Mouse (Mus musculus): ENCODE measurements at regions not wholly inside any gene's neighbourhood (a gene's known extent, or its start where the extent isn't known, plus 50 kb on each side); places are given as distances from the start of the nearest gene placed in this dataset.
A peak's percentile ranks its signal among the peaks of the same experiment; 100 is the strongest.

DNA sequence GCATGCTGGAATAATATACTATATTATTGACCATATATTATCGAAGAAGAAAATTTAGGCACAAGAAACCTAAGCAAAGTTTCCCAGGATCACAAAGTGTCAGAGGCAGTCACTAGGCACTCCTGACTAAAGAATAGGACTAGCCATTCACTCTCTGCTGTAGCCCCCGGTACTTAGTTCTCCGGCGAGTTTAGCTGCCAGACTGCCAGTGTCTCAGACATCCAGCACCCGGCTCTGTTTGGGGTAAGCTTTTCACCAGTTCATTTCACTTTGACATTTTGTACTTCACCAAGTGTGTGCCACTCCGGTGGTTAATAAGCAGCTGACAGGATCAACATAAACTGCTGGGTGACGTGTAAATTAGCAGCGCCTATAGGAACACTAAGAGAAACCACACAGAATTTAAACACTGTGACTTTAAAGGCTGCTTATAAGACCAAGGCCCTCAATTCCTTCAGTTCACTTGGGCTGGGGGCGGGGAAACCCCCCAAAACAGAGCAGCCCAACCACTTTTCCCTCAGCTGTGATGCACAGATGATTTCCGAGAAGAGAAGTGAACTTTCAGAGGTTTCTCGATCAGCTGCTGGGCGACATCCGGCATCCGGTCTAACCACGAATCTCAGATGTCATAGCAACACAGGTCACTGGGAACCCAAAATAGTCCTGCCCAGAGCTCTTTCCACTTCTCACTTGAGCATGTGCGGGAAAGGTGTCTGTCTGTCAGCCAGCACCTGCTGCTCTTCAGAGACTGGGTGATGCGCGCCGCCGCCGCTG is 234.3 kb downstream of the Gm5426 start:
- peak in 1 of 2 experiments; percentile 4 for DNase-seq (ENCODE audit: low spot score in 2 of 2)

DNA sequence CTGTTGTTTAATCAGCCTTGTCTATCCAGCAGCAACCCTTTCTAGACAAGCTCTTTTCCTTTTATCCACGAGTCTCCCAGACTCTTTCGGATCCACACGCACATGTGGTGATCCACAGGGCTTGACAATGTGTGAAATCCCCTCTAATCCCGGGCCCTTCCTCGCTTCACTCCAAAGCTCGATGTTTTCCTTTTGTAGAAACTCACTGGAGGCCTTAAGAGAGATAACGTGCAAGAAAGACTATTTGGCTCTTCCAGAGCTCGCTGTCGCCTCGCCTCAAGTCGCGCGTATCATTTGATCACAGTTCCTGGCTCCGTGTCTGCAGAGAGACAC is 234.9 kb downstream of the Gm5426 start:
- DNase-seq (ENCODE audit: low spot score in 2 of 2) = no peak

DNA sequence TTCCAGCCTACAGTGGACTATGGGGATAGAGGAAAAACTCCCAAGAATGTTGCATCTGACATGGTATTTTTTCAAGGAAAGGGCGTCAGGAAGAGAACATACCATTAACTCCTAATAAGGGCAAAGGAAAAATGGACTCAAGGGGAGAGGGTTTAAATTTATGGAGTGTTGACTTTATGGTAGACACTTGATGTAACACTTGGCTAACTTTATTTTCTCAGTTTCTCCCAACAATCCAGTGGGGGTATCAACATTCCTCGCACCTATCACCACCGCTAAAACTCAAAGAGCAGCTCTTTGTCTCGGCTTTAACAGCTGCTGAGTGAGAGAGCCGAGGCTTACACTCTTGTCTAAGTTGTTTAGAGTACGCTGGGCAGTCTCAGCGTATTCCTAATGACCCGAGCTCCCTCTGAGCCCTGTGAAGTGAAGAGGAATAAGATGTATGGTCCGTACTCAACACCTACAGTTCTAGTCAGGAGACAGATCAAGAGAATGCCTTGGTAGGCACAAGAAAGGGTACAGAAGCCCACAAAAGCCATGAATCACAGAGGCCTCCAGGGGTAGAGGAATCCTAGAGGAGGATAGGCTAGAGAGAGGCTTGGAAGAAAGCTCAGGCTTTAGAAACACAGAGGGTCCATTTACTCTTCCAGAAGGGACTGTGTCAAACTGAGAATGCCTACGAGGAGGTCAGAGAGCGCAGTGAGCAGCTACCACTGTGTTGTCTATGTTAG is 236.4 kb downstream of the Gm5426 start:
- DNase-seq (ENCODE audit: low spot score in 2 of 2) = no peak

DNA sequence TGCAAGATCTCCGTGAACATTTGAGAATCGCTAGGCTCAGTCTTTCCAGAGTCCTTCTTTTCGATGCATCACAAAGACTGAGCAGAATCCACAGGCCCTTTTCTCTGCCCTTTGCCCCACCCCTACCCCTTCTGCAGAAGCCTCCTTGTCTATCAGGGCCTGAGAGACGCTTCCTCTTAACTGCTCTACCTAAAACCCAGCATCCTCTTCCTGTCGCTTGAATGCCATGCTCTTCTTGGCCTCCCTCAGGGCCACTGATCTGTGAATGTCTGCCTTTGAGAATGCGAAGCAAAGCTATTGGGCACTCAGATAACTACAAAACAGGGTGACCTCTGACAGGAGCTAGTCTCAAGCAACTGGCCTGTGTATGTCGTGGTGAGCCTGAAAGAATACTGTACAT is 237.1 kb downstream of the Gm5426 start:
- no peak for DNase-seq (ENCODE audit: low spot score in 2 of 2)

DNA sequence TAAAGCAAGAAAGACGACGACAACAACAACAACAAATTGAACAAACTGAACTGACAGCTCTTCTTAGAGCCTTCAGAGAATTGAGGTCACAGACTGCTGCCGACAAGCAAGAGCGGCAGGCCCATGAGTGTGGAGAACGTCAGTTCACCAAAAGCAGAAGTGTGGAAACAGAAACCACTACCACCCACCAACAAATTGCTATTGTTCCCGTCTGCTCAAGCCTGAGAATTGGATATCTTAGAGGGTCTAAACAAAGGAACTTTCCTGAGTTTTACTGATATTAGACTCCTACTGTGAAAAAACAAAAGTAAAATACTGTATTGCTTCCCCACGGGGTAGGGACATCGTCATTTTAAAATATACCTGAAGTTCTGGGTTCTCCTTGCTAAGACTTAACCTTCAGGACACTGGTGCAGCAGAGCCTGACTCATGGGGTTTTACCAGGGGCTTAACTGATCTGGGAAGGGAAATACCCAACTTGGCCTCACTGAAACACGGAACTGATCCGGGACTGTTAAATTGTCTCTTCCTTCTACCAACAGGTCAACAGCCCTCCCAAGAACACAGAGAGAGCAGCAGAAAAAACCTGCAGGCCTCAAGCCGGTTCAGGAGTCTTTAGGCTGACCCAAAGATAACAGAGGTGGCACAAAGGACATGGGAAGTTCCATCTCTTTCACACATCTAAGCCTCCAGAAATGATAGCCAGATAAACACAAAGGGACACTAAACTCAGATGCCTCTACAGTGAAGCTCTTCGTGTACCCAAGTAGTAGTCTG is 238.1 kb downstream of the Gm5426 start:
- DNase-seq (ENCODE audit: low spot score in 2 of 2) = no peak

DNA sequence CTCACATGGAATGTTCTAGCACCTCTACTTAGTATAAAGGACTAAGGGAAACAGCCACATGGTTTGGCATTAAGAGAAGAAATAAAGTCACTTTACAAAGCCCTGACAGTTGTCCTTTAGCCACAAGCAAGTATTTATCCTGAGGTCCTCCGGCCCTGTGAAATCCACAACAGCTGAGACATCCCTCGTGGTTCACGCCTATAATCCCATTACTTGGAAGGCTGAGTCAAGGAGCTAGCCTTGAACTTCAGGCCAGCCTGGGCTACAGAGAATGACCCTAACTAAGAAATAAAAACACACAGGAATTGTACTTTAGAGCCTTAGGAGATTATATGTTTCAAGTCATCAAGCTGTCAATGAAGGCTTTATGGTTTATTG is 238.7 kb downstream of the Gm5426 start:
- DNase-seq (ENCODE audit: low spot score in 2 of 2) = no peak

DNA sequence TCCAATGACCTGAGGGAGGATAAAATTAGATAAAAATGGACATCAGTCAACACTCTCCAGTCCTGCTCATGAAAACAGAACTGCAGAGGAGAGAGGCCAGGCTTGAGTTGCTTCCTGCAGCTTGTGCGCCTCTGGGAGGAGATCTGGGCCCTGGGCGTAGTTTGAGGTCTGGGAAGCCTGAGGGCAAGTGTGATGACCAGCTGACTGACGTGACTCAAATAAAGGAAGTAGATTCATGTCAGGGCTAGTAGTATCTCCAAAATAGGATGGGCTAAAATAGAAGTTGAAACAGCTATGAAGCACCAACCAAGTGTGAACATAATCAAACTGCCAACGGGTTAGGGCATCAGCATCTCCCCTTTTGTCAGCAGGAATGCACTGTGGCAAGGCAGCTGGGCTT is 239.3 kb upstream of the Btg1 start:
- DNase-seq (ENCODE audit: low spot score in 2 of 2) = no peak

DNA sequence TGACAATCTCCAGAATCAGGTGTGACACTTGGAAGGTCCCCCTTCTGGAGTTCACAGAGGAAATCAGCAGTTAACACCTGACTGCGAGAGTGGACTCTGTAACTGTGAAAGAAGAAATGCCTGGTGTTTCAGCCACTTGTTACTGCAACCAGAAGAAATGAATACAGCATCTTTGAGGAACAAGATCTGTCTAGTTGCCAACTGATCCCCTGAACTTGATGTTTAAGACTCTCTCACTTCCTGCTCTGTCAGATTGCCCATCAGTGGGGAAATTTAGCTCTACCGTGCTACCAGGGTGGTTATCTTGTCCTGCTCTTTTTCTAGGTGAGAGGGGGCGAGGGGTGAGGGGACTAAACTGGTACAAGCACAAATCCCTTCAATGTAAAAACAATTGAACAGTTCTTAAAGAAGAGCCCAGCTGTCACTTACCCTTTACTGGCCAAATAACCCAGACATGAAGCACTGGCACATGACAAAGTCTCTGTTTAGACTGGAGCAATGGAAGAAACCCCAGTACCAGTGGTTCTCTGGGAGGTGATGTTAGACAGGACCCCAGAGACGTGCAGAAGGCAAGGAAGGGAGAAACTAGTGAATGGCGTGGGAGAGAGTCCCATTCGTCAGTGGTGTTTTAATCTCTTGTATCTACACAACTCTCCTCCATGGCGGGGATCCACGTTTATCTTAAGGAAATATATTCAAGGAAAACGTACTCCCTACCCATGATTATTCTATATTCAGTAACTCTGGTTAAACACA is 237.6 kb upstream of the Btg1 start:
- DNase-seq (ENCODE audit: low spot score in 2 of 2) = no peak

DNA sequence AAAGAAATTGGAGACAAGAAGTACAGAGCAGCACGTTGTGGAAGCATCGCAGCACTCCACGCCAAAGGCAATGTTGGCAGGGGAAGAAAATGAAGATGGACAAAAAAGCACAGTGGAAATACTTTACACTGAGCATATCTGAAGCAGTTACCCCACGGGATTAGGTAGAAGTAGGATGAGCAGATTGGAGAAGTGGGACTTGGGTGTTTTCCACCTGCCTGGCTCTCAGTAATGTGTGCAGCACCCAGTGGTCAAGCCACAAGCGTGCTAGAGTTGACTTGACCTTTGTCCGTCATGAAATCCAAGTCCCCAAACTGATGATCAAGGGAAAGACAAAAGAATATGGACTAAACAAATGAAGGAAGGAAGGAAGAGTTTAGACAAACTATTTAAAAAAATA is 235.1 kb upstream of the Btg1 start:
- DNase-seq (ENCODE audit: low spot score in 2 of 2) = no peak

DNA sequence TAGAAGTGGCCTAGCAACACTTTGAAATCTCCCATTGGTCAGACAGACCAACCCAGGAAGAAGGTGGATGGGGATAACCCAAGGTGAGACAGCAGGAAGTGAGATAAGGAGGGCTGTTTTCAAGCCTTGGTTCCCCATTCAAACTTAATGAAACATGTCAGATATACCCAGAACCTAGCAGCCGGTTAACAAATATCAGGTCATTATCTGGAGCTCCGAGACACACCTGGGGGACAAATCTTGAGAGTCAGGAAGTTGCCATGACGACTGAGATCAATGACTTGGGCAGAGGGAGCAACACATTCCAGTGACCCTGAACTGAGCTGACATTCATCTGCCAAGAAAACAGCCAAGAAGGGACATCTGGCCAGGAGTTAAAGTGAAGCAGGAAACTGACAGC is 225.1 kb upstream of the Btg1 start:
- DNase-seq (ENCODE audit: low spot score in 2 of 2) = no peak

DNA sequence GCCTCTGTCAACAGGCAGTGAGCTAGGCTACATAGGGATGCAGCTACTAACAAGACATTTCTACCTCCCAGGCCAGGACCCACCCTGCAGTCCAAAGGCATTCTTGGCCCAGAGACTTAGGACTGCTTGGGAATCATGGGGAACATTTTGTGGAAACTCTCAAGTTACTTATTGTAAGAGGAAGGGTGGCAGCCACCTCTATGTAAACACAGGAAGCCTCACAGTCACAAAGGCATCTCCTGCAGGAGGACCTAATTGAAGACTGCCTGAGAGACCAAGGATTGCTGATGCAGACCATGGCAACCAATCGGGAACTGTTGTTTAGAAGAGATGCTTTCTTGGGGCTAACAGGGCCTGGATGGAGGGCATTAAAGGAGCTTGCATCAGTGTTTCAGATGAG is 224.0 kb upstream of the Btg1 start:
- no peak for DNase-seq (ENCODE audit: low spot score in 2 of 2)

DNA sequence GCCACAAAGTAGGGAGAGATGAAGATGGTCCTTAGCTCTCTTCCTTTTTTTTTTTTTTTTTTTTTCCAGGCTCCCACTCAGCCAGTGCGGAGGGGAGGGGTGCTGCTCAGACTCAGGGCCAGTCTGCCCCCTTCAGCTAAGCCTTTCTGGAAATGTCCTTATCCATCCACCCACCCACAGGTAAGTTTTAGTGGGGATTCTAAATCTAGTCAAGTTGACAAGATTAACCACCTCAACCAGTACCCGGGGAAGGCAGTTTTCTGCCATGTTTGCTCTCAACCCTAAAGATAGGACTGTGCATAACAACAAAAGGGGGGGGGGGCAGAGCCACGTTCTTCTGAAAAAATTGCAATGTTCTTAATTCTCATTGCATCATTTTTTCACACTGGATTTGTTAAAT is 222.6 kb upstream of the Btg1 start:
- DNase-seq (ENCODE audit: low spot score in 2 of 2) = no peak

DNA sequence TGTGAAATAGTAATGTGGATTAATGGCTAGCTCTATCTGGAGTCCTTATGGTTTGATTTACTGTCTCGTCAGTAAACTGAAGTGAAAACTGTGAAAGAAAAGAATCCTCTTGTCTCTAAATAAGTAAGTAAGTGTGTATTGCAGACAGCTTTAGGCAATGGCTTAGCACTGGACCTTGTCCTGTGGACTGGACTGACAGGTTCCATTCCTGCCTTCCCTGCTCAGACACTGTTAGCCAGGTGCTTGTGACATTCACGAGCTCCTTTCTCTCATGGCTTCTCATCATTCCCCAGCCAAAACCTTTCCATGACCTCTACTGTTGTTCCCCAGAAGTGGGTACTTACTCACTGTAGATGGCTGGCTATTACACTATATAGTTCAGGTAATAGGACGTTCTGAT is 221.8 kb upstream of the Btg1 start:
- no peak for DNase-seq (ENCODE audit: low spot score in 2 of 2)

DNA sequence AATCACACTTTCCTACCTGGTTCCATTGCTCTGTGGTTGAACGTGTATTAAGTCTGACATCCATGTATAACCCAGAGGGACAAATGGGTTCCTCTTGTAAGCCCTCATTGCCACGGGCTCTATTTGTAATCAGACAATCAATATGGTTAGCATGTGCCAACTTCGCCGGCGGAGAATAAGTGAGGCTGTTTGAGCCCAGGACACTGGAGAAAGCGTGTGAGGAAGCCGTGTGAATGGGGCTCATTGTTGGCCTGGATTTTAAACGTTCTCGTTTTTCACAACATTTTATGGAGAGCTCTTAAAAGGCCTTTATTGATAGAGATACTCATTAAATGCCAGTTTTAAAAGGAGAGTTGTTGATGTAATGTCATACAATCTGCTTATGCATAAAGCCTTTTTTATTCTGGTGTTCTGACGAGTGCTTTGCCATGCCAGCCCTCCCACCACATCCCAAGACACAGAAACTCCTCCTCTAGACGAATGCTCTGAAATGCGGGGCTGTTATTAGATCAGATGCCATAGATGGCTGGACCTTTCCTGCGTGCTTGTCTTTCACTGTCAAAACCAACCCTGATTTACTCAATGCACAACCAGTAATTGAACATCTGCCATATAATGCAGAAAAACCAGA is 218.8 kb upstream of the Btg1 start:
- DNase-seq (ENCODE audit: low spot score in 2 of 2) = no peak

DNA sequence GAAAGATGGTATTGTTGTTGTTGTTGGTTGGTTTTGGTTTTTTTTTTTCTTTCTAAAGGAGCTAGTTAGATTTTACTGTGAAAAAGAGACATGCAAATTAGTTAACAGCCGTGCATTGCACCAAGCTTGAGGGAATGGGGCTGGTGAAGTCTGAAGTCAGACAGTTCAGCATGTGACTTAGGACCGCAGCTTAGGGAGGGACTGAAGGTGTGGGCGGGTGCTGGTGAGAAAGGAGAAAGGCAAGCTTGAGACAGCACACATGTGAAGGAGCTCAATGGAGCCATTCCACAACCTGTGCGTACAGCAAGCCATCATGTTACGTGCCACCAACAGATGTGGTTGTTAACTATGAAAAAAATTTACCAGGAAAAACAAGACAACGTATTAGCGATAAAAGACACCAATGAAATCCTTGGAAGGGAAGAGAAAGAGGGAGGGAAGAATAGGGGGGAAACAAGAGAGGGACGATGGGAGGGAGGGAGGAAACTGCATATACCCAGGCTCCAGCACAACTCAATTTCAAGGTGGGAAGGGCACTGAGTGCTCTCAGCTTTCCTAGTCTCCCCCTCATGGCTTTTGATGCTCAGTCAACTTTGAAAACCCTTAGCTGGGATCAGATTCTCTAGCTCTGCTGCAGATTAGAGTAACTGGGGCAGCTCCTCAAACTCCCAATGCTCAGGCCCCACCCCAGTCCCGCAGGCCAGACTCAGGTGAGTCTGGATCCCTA is 218.1 kb upstream of the Btg1 start:
- DNase-seq (ENCODE audit: low spot score in 2 of 2) = no peak

DNA sequence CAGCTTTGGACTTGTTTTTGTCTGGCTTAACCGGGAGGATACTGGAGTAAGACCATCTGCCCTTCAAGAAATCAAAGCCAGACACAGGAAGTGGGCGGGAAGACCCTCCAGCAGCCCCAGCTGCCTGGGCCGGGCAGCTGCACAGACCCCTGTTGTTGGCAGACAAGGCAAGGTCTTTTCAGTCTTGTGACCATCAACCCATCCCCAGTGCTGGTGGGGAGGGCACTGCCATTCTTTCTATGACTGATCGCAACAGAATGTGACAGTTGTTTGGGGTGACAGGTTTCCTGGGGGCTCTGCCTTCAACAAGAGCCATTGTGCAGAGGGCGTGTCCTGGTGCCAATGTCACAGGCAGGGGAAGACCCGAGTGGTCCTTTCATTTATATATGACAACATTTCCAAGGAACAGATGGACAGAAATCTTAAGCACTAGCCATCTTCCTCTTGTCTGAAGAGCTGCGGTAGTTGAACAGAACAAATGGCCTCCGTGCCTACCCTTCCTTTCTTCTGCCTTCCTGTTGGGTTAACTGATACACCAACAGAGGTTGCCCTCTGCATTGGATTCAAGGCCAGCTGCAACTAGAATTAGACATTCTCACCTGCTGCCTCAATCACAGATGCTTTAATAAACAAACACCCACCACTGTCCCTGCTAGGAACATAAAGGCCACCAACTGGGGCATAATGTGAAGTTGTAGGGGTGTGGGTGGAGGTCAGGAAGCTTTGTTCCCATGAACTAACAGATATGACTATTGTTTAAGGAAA is 217.0 kb upstream of the Btg1 start:
- peak in 1 of 2 experiments; percentile 54 for DNase-seq (ENCODE audit: low spot score in 2 of 2)

DNA sequence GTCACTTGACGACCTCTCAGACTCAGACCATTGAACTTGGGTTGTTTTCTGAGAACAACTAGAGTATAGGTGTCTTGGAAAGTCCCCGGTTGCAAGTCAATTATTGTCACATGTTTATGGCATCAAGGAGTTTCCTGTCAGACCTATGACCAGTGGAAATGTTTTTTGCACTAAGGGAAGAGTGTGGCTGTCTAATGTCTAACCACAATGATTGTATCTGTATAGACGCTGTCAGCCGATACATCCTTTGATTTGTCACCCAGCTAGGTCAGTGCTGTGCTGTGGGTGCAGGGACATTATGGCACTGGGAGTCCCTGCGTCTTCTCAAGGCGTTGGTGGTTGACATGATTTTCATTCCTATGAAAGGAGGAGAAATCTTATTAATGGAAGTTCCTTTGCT is 216.0 kb upstream of the Btg1 start:
- DNase-seq (ENCODE audit: low spot score in 2 of 2) = no peak

DNA sequence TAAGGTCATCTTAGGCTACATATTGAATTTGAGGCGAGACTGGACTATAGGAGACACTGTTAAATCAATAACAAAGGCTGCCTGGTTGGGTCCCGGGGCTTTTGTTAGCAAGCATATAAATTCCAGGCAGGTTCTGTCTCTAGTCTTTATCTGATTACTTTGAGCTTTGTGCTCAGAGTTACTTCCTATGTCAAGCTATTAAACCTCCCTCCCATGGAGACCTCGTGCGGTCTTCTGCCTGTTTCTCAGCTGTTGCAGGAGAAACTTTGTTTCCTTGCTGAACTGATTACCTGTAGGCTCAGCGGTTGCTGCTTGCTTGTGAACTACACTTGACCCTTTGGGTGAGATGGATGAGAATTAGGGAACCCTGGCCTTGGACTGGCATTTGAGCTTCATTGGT is 210.5 kb upstream of the Btg1 start:
- no peak for DNase-seq (ENCODE audit: low spot score in 2 of 2)

DNA sequence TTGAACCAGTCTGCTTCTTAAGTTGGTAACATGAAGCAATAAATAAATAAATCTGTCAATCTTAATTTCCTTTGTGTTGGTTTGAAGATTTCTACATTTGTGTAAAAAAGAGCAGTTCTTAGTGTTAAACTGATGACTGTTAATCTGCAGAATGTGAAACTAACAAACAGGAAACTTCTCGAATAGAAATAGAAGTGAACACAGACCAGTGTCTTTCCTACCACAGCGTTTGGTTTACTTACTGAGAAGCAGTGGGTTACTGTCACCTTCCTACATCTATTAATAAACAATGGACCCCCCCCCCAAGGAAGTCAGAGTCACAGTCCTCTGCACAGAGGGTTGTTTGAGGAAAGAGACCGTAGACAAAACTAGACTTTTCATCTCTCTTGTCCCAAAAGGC is 209.0 kb upstream of the Btg1 start:
- DNase-seq (ENCODE audit: low spot score in 2 of 2) = no peak

DNA sequence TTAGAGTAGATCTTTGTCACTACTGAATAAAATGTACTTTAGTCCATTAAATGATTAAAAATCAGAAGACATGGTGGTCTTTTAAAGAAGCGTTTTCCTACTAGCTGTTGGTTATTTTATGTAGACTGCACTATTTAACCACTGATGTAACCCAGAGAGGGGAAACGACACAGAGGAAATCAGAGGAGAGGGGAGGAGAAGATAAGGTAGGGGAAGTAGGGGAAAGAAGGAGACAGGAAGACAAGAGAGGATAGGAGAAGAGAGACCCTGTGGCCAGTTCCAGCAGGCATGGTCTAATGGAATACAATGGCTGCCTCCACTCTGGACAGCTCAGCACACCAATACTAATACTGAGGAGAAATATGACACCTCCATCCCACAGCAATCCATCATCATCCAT is 208.6 kb upstream of the Btg1 start:
- DNase-seq (ENCODE audit: low spot score in 2 of 2) = no peak

Data from cerebellum, postnatal 4 days (tissue).